Mouse (Mus musculus): ENCODE measurements around the gene Zfp618.

The Zfp618 gene

GRCm38 (mm10) chr4:62965497-62966302 is at the start of gene Zfp618:
TSS of gene Zfp618 (plus strand) at chr4:62965573.
- no peak for DNase-seq (ENCODE audit: low spot score)

- DNase-seq (ENCODE audit: low spot score), result no peak
Measured at GRCm38 (mm10) chr4:62917056-62917455, 48.3 kb upstream of the Zfp618 start.

GRCm38 (mm10) chr4:62933798-62934197 is 31.6 kb upstream of the Zfp618 start:
- no peak for DNase-seq (ENCODE audit: low spot score)

- no peak for DNase-seq (ENCODE audit: low spot score)
Measured at GRCm38 (mm10) chr4:62935589-62936218, 29.7 kb upstream of the Zfp618 start.

GRCm38 (mm10) chr4:62941961-62942892 is 23.1 kb upstream of the Zfp618 start:
- DNase-seq (ENCODE audit: low spot score), result no peak

- no peak for DNase-seq (ENCODE audit: low spot score)
Measured at GRCm38 (mm10) chr4:62944326-62944879, 21.0 kb upstream of the Zfp618 start.

- DNase-seq (ENCODE audit: low spot score), result no peak
Measured at GRCm38 (mm10) chr4:62963806-62964205, 1.6 kb upstream of the Zfp618 start.

- DNase-seq (ENCODE audit: low spot score), result no peak
Measured at GRCm38 (mm10) chr4:62964844-62965496, 403 bp upstream of the Zfp618 start.

- no peak for DNase-seq (ENCODE audit: low spot score)
Measured at GRCm38 (mm10) chr4:62969526-62969925, 4.2 kb downstream of the Zfp618 start.

GRCm38 (mm10) chr4:62971991-62972390 is 6.6 kb downstream of the Zfp618 start:
- no peak for DNase-seq (ENCODE audit: low spot score)

- no peak for DNase-seq (ENCODE audit: low spot score)
Measured at GRCm38 (mm10) chr4:62973086-62973485, 7.7 kb downstream of the Zfp618 start.

- DNase-seq (ENCODE audit: low spot score), result no peak
Measured at GRCm38 (mm10) chr4:62974901-62975300, 9.5 kb downstream of the Zfp618 start.

- DNase-seq (ENCODE audit: low spot score), result no peak
Measured at GRCm38 (mm10) chr4:62975541-62975940, 10.2 kb downstream of the Zfp618 start.

GRCm38 (mm10) chr4:62977454-62977853 is 12.1 kb downstream of the Zfp618 start:
- DNase-seq (ENCODE audit: low spot score), result no peak

- no peak for DNase-seq (ENCODE audit: low spot score)
Measured at GRCm38 (mm10) chr4:62978501-62978911, 13.1 kb downstream of the Zfp618 start.

- no peak for DNase-seq (ENCODE audit: low spot score)
Measured at GRCm38 (mm10) chr4:62981572-62981971, 16.2 kb downstream of the Zfp618 start.

- no peak for DNase-seq (ENCODE audit: low spot score)
Measured at GRCm38 (mm10) chr4:62983556-62983955, 18.2 kb downstream of the Zfp618 start.

GRCm38 (mm10) chr4:62991336-62991735 is 26.0 kb downstream of the Zfp618 start:
- no peak for DNase-seq (ENCODE audit: low spot score)

- DNase-seq (ENCODE audit: low spot score), result no peak
Measured at GRCm38 (mm10) chr4:62993190-62993589, 27.8 kb downstream of the Zfp618 start.

GRCm38 (mm10) chr4:62997606-62998005 is 32.2 kb downstream of the Zfp618 start:
- DNase-seq (ENCODE audit: low spot score), result no peak

- DNase-seq (ENCODE audit: low spot score), result no peak
Measured at GRCm38 (mm10) chr4:62998431-62998835, 33.1 kb downstream of the Zfp618 start.

GRCm38 (mm10) chr4:62998908-62999307 is 33.5 kb downstream of the Zfp618 start:
- no peak for DNase-seq (ENCODE audit: low spot score)

Data from MN1 (cell line).